In genomic region chr13:109715321-109715720, GRCm38 (mm10) we compare ENCODE assay signal across 24 mouse cellular contexts.
"Had no signal": no experiment of that assay in that cellular context is flagged by ENCODE, and none has a peak within 500 bp of the region (broad histone marks: within the 10 kb centered on the region; RNA-seq: fewer than 3 reads in every experiment).

No protein-coding gene starts in this region.

- H3K4me1 ChIP-seq: heart, embryonic 10.5 days; hindbrain, embryonic 13.5 days; hindbrain, embryonic 15.5 days; kidney, embryonic 15.5 days; limb, embryonic 15.5 days had no signal

- H3K27ac ChIP-seq: heart, embryonic 10.5 days; hindbrain, embryonic 13.5 days; hindbrain, embryonic 15.5 days; hindbrain, postnatal 0 days; kidney, embryonic 15.5 days; kidney, postnatal 0 days; layer of hippocampus, adult 2 months; left cerebral cortex, adult 2 months; limb, embryonic 13.5 days; limb, embryonic 15.5 days; liver, embryonic 12.5 days; liver, embryonic 14.5 days had no signal

- H3K27me3 ChIP-seq: heart, embryonic 12.5 days; hindbrain, embryonic 13.5 days; hindbrain, embryonic 15.5 days; kidney, embryonic 15.5 days; limb, embryonic 13.5 days; limb, embryonic 15.5 days; liver, embryonic 12.5 days had no signal

- DNase-seq: gastrocnemius, postnatal 10 days; gastrocnemius, postnatal 25 days; heart, adult 18-20 months; heart, postnatal 10 days; heart, postnatal 36 days; kidney, adult 11 months; kidney, adult 2 months; kidney, adult 9 months; kidney, postnatal 14 days; kidney, postnatal 36 days; left cerebral cortex, postnatal 4 days had no signal

- H3K4me3 ChIP-seq: heart, embryonic 10.5 days; heart, embryonic 12.5 days; hindbrain, embryonic 13.5 days; hindbrain, embryonic 15.5 days; kidney, embryonic 15.5 days; layer of hippocampus, adult 2 months; left cerebral cortex, adult 2 months; limb, embryonic 13.5 days; limb, embryonic 15.5 days; liver, embryonic 12.5 days had no signal

- H3K36me3 ChIP-seq: heart, embryonic 10.5 days; heart, embryonic 12.5 days; hindbrain, embryonic 13.5 days; hindbrain, embryonic 15.5 days; kidney, embryonic 15.5 days; limb, embryonic 13.5 days; limb, embryonic 15.5 days had no signal
